Mouse (Mus musculus) spleen, adult 2 months (tissue): ENCODE data around the gene Tnfrsf9.

ENCODE experiments used
- CTCF ChIP-seq: fragments of 200-500 bp; IDR thresholded peaks from 2 replicates; pipeline ENCODE4 v1.5.1; 2011; ENCODE audit warnings: mild to moderate bottlenecking, inconsistent platforms; ENCODE audit not compliant: insufficient read depth, insufficient read length, insufficient replicate concordance; ENCODE audit errors: extremely low read depth
- POLR2A ChIP-seq: fragments of 200-500 bp; IDR thresholded peaks from 2 replicates; pipeline ENCODE4 v1.6.1; 2011; ENCODE audit warnings: low read depth, low read length, inconsistent platforms

DNA sequence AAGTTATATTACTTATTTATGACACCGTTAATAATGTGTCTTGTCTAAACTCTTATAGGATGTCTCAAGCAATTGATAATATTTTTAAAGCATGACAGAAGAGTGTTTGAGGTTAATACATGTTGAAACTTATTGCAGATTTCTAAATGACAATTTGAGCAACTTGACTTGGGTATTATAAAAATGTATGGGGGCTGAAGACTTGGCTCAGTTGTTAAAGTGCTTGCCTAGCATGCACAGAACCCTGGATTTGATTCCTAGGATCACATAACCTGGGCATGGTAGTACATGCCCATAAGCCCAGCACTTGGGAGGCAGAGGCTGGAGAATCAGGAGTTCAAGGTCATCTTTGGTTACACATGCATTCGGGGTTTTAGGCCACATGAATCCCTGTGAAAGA is 45.5 kb upstream of the Tnfrsf9 start:
- TF ChIP-seq CTCF (no peak), POLR2A (no peak)
